Mouse (Mus musculus) lung, postnatal 0 days (tissue): ENCODE measurements at regions not wholly inside any gene's neighbourhood (a gene's known extent, or its start where the extent isn't known, plus 50 kb on each side); places are given as distances from the start of the nearest gene placed in this dataset.

ENCODE experiments used
- CTCF ChIP-seq: IDR thresholded peaks from 2 replicates; pipeline ENCODE4 v1.5.1; 2016; ENCODE audit warnings: antibody characterized with exemption, mild to moderate bottlenecking
- EP300 ChIP-seq: IDR thresholded peaks from 2 replicates; pipeline ENCODE4 v1.6.1; 2016; ENCODE audit warnings: antibody characterized with exemption, mild to moderate bottlenecking, control low read depth

DNA sequence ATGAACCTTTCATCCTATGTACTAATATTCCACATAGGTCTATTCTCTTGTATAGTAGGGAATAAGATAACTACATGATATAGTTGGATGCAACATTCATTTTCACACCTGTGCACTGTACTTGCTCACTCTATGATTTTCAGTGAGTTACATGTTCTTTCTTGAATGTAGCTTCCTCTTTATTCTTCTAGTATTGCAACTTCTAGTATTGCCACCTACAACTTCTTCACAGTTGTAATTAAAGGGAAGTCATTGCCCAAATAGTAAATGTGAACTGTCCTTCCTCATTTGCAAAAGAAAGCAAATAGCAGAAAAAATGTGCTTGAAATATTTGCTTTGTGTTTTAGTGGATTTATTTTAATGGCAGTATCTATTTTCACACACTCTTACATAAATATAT is 330.9 kb upstream of the Akr1e1 start:
- TF ChIP-seq CTCF = no peak
- TF ChIP-seq EP300 = no peak
